Mouse (Mus musculus) layer of hippocampus, postnatal 36 days (tissue): Measurements from ENCODE around the gene Suclg1. TPM values are rescaled to one million over a fixed set of nuclear protein-coding genes. Genes with fewer than 3 reads are reported as not detected.

Experiments used
- DNase-seq, 2 experiments: peaks; one replicate each; pipeline ENCODE4 v3.0.0; 2022
- total RNA-seq, 2 experiments: library from RNA; stranded (reverse); gene quantifications; 2 replicates each; pipeline ENCODE4 v1.2.3; 2021

Gene Suclg1
- 100 to 1,000 TPM; 135 to 149 TPM for total RNA-seq

DNA sequence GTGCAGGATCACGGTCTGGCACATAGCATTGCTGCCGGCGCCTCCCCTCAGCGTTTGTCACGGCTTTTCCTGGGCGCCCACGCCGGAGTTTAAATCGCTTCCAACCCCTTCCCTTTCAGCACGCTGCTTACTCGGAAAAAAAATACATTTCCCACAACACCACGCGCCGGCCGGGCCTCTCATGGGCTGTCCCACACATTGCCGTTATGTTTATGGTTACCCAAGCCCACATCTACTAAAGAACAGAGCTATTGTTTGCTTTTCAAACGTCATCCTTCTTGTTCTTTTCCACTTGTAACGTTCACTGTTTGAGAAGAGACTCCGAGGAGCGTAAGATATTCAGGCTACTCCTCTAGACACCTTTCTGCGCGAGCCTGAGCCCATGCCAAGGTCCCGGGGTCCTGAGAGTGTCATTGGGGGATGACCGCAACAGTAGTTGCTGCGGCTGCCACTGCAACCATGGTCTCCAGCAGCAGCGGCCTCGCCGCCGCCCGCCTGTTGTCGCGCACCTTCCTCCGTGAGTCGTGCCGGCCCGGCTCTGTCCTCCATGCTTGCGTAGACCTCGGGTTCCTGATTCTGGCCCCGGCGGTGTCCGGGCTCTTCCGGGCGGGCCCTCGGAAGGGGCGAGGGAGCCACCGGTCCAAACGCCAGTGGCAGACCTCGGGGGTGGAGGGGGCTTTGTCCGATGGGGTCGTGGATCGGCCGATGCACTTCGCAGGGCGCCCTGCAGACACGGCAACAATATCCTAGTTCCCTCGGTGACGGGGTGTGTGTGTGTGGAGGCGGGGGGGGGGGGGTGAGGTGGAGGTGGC, at the start of gene Suclg1:
Gene Suclg1, plus strand, starts transcription at position 146 of the 812 bp plus-strand sequence.
- DNase-seq = peak; percentile 90 to 91

DNA sequence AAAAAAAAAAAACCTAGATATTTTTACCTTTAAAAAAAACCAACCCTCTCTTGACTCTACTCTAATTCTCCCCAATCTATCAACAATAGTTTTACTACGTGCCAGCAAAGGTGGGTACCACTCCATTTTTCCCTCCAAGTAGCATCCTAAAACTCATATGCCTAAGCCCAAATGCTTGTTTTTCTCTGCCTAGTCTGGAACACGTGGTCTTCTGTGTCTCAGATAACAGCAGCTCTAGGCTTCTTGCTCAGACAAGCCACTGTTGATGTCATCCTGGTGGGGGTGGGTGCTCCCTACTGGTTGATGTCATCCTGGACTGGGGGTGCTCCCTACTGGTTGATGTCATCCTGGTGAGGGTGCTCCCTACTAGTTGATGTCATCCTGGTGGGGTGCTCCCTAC, 44.5 kb upstream of the Suclg1 start:
- DNase-seq = no peak

DNA sequence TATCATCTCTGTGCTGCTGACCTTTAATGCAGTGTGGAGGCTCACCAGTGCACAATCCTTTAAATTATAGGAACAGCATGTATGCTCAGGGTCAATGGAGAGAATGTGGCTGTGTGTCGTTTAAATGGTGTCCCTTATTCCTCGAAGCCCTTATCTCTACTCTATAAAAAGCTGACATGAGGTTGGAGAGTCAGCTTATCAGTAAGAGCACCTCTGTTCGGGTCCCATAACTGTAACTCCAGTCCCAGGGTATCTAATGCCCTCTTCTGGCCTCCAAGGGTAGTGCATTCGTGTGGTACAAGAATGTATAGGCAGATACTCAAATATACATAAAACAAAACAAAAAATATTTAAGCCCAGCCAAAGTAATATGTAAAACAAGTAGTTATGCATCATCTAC, 43.2 kb upstream of the Suclg1 start:
- no peak for DNase-seq

DNA sequence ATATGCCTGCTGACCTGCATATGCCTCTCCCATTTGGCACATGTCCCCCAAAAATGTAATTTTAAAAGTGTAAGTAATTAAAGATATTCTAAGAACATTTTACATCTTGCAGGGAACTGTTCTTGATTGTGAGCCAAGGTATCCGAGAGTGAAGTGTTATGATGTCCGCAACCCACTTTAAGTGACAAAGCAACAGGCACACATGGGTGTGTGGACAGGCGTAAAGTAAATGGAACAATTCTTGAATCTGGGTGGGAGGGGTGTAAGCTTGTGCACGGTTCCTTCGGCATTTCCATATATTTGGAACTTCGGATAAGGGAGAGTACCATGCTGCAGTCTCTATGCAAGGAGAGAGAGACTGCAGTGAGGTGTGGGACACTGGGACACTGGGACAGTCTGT, 38.6 kb upstream of the Suclg1 start:
- no peak for DNase-seq

DNA sequence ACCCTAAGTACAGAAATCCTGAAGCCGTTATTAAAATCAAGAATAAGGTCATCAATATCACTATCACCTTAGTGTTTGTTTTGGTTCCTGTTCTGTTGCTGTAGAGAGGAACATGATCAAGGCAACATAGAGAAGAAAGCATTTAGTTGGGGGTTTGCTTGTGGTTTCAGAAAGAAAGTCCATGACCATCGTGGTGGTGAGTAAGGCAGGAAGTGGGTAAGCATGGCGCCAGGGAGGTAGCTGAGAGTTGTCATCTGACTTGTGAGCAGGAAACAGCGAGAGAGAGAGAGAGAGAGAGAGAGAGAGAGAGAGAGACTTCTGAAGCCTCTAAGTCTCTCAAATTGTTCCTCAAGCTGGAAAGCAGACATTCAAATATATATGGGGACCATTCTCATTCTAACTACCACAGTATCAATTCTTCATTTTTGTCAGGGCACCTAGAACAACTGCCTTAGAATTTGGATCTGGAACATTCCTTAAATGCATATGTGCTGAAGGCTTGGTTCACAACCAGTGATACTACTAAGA, 37.7 kb upstream of the Suclg1 start:
- no peak for DNase-seq

DNA sequence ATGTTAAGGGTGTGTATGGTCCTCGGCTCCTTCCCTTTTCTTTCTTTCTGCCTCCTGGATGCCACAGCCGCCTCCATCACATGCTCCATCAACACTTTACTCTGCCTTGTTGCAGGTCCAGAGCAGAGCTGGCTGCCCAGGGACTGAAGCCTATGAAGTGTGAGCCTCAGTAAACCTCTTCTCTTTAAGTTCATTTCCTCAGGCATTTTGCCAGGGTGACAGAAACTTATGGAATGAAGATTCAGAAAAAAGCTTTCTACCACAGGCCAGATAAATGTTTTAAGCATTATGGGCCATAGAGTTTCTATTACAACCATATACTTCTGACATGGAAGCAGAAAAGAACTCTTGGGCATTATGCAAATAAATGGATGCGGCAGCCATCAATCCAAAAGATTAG, 37.1 kb upstream of the Suclg1 start:
- no peak for DNase-seq

DNA sequence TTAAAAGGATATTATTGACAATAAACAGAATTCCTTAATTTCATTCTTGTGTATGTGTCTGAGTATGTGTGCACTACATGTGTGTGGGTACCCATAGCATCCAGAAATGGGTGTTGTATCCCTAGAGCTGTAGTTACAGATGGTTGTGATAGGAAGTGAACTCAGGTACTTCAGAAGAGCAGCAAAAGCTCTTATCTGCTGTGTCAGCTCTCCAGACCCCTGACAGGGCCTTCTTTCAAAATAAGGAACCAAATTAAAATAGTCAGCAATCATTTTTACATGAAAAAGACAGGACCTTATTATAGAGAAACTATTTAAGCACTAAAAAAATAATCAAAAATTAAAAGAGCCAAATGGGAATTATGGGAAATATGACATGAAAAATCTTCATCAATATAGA, 36.6 kb upstream of the Suclg1 start:
- no peak for DNase-seq

DNA sequence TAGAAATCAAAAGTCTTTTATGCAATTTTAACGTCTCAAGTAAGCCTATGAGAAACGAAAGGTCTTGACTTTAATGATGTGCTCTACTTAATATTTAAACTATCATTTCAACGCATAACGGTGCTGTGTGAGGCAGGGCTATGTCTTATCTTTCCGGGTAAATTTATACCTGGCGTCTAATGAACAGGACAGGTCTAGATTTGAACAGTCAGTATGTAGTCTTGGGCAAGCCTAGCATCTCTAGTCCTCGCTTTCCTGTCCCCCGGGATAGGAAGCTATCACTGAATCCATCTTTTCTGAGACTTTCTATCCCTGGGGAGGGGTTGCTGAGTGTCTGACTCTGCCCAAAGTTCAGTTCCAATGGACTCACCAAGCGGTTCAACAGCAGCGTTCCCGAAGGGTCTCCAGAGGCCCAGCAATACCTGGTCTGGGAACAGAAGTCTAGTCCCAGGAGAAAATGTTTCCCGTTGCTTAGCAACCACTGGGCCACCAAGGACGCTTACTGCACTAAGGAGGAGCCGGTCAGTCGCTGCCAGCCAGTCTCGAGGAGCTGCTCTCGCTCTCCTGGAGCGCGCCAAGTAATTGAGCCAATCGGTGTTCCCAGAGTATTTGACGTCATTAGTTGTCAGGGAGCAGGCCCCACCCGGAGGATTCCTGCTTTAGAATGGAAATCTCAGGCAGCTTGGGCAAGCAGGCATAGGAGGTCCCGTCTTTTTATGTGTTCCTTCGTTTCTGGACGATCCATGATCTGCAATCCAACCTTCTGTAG, 26.8 kb upstream of the Suclg1 start, which contains the start of gene Dnah6:
Gene Dnah6, minus strand, starts transcription at position 463 of the 769 bp plus-strand sequence.
- DNase-seq = peak; percentile 84 to 85

DNA sequence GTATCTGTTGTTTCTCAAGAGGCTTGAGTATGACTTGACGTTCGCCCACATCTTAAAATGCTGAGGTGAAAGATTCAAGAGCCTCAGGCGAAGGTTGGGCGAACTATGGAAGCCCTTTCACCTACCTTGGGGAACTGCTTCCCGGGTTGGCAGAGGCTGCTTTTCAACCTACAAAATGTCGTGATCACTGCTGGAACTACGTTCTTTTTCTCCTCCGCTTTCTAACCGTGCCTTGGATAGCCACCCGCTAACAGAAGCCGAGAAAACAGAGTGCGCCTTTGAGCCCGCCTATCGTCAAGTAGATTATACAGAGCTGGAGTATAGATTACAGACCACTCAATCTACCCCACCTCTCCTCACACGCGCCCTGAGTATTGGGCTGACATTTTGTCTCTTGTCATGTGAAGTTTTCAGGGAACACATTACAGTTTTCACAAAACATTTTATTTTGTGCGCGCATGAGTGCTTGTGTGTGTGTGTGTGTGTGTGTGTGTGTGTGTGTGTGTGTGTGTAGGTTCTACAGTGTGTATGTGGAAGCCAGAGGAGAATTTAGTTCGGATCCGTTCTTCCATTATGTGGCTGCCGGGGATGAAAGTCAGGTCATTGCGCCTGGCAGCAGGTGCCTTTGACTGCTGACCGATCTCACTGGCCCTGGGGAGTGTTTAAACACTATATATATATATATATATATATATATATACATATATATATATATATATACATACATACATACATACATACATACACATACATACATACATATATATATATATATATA, 26.0 kb upstream of the Suclg1 start:
- DNase-seq = peak in 1 of 2 experiments; percentile 13

DNA sequence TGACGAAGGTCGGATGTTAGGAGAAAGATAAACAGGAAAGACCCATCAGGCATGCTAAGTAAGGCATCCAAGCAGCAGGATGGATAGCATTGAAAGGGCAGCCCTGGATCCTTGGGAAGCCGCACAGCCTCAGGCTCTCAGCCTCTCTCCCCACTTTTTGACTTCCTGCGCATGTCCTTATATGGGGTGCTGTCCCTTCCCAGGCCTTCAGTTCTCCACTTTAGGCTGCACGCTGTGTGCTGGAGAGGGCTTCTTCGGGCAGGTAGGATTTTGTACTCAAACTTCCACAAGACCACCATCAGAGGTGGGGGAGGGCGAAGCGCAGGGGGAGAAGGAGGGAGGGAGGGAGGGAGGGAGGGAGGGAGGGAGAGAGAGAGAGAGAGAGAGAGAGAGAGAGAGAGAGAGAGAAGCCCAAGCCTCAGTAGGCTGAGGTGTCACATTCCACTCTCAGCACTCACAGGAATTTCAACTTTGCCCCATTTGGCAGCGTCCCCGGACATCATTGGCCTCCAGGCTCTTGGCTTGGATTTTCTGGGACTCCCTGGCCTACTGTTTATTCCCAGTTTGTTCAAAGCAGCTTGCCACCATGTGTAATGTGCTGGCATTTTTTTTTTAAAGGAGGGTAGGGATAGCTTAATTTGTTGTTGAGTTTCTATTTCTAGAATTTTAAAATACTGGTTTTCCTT, 25.2 kb upstream of the Suclg1 start:
- DNase-seq = peak; percentile 51 to 54

DNA sequence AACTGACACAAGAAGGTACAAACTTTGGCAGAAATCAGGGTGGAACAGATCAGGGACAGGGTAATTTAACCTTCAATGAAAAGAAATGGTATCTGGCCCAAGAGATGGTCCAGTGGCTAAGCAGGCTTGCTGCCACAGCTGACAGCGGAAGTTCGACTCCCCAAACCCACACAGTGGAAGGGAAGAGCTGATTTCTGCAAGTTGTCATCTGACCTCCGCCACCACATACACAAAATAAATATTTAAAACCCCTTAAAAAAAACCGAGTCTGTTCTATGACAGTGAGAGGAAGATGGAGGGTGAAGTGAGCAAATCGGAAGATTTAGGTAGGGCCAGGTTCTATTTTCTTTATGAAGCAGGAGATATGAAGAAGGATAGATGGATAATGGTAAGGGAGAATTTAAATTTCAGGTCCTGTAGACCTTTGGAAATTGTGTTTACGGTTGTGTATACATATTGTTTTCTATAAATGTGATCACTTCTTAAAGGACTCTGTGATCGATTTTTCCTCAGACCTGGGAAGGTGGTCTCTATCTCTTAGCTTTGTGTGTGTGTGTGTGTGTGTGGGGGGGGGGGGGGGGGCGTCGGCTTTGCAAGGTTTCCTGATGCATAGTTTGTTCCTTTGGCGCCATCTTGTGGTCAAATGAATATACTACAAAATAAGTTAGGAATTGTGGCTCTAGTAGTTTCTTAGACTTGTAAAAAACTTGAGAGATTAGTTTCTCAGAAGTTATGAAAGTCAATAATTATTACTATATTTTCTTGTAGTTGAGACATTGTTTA, 20.6 kb upstream of the Suclg1 start:
- DNase-seq = no peak

DNA sequence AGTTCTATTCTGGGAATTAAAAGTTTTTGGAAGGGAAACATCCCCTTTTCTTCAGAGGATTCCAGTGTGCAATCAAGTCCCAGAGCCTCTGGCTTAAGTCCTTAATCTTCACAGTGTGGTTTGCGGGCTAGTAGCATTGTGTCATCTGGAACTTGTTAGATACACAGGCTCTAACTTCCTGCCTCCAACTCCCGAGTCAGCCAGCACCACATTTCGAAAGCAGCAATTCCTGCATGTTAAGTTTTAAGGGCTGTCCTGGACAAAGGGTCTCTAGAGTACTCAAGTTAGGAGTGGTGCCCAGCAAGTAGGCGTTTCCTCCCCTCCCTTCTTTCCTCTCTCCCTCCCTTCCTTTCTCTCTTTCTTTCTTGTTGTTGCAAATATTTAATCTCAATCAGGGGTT, 19.8 kb upstream of the Suclg1 start:
- DNase-seq = no peak

DNA sequence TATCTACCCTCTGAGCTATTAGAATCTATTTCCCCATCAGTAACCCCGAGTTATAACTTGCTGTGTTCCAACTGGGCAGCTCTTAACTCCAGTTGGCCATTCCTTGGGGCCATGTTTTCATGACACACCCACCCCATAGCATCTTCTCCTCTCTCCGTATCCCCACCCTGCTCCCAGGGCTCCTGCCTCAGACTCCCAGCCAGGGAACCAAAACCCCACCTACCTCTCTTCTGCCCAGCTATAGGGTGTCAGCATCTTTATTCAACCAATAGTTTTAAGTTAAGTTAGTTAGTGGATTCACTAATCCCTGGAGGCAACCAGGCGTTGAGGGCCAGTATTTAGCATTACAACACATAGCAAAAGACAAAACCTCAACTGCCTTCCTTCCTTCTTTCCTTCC, 19.3 kb upstream of the Suclg1 start:
- no peak for DNase-seq

DNA sequence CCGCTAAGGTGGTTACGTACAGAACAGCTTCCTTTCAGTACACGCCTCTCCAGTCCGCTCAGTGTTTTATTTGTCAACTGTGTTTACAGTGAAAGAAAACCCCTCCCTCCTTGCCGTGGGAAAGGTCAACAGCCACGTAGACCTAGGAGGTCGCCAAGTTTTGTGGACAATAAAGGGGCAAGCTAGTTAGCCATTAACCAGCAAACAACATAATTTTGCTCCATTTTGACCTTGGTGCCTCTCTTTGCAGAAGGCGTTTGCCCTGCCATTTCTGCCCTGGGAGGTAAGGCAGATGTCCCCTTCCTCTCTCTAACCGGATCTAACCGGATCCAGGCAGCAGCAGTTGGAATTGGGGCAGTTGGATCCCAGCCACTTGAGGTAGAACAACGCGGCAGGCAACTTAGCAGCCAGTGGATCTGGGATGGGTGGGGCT, 16.0 kb upstream of the Suclg1 start:
- no peak for DNase-seq

DNA sequence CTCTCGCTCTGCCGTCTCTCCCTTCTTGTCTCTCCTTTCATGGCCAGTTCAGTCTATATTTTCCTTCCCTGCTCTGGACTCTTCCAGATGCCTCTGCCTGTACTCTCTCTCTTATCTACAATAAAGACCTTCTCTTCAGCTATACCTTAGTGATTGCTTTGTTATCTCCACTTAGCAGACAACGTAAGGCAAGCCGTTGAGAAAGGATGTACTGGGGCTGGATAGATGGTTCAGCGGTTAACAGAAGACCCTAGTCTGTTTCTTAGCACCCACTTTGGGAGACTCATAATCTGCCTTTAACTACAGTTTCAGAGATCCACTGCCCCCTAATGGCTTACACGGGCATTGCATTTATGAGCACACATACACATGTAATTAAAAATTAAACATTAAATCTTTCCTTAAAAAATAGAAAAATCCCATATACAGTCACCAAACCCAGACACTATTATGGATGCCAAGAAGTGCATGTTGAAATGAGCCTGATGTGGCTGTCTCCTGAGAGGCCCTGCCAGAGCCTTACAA, 14.9 kb upstream of the Suclg1 start:
- DNase-seq = no peak

DNA sequence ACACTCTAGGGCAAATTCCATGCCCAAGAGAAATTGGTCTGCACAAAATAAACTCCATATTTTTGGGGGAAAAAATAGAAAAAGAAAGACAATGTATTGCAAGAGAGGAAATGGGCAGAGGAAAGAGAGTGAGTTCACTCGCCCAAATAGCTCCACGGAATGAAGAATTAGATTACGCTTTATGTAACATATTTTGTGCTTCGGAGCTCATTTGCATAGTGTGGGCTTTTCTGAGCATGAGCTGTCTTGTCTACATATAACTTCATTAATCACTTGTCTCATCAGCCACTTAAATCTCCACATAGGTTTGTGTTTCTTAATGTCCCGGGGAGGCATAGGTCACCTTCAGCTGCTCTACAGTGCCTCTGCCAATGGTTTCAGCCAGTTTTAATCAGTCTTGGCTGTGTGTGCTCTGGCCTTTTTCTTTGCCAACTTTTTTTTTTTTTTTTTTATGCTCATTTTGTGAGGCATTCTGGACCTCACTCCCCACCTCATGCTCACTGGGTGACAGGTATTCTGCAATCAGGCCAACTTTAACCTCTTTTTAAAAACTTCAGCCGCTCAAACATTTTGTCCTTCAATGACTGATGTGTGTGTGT, 13.8 kb upstream of the Suclg1 start:
- no peak for DNase-seq

DNA sequence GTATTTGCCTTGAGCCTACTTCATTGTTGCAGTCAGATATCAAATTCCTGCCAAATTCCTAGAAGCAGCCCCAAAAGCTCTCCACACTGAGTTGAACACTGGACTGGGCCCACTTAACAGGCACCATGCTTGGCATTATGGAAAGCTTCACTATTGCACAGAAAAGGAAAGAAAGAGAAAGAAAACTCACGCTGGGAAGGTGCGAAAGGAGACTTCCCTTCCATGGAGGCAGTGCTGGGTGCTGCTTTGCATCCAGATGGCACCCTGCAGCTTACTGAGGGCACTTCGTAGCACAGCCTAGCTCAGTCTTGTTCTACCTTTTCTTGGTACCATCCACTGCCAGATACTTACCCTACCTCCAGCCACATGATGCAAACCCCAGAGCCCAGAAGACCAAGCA, 12.5 kb upstream of the Suclg1 start:
- DNase-seq = no peak

DNA sequence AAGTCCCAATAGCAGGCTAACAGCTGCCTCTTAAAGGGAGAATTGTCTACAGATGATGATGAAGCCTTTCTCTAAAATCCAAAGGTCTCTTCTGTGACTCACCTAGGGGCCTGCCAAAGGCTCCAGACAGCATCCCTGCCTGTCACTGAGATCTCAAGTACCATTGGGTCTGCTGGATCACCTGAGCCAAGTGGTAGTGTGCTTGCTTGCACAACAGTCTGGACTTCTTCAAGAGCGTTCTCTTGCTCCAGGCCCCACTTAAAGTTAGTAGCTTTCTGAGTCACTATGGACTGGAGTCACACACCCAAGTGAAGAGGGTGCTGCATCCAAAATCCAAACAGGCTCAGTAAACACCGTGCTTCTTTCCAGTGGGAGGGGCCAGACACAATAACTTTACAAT, 1.4 kb upstream of the Suclg1 start:
- DNase-seq = no peak

DNA sequence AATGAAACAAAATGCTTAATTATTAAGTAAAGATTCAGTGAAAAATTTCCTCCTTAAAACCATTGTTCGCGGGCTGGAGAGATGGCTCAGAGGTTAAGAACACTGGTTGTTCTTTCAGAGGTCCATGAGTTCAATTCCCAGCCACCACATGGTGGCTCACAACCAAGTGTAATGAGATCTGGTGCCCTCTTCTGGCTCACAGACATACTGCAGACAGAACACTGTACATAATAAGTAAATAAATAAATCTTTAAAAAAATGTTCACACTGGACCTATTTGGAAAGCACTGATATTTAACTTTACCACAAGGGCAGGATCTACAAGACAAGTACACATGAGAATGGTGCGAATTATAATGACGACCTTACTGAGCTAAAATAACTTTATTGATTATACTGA, 730 bp upstream of the Suclg1 start:
- no peak for DNase-seq

DNA sequence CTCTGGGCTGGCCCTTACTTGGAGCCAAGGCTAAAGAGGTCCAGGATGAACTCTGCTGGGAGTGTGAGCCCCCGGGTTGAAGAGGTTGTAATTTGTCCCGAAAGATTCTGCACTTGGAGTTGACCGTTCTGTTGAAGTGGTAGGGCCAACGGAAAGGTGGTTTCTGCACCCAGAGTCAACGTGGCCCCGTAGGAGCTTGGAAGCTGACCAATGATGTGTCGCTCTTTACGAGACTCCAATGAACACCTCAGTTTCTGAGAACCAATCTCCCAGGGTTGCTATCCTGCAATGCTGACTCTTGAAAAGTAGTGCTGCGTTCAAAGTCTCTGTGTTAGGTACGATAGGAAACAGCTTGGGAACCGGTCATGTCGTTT, 854 bp downstream of the Suclg1 start:
- no peak for DNase-seq

DNA sequence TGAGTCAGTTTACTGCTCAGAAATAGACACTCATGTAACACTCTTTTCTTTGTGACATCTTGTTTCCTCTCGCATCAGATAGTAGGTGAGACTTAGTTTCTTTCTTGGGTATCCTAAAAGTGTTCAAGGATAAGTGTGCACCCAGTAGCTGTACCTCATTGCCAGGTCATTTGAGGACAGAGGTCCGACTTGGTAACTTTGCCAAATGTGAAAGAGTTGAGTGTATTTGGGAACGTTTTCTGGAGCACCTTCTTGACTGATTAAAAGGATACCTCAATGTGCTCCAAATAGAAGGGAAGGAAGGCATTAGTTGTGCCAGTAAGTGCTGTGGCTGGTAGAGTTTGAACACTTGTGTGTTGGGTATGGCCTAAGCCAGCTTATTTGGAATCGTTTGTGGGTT, 1.7 kb downstream of the Suclg1 start:
- DNase-seq = no peak
